30 mouse cellular contexts compared by ENCODE assay signal in genomic region chr11:114191661-114192060, GRCm38 (mm10).
DNase-seq lines count a peak whose midpoint lies in the region; ATAC-seq and TF ChIP-seq lines count a peak whose summit lies in the region.
"Had no signal": no experiment of that assay in that cellular context is flagged by ENCODE, and none has a peak within 500 bp of the region (broad histone marks: within the 10 kb centered on the region; RNA-seq: fewer than 3 reads in every experiment).

No protein-coding gene starts in this region.

- peak; percentile 43; the same call in 1 of the 2 replicates for ATAC-seq in hindbrain, postnatal 0 days
- ATAC-seq in hindbrain, embryonic 11.5 days (ENCODE audit: low FRiP score) = no peak
- no peak for ATAC-seq in kidney, embryonic 15.5 days (replicated peaks; ENCODE audit: low FRiP score)
- ATAC-seq: intestine, embryonic 16.5 days had no signal

- TF ChIP-seq POLR2A in bone marrow, adult 2 months (IDR thresholded peaks at IDR 0.05; ENCODE audit: borderline replicate concordance, control insufficient read depth, low read depth, low read length) = no peak
- TF ChIP-seq POLR2A in brain, embryonic 14.5 days (IDR thresholded peaks at IDR 0.05; ENCODE audit: borderline replicate concordance, extremely low read depth, insufficient read depth, insufficient read length, poor library complexity, severe bottlenecking) = no peak

- no peaks in the 10 kb centered on the region; the same call in 1 of the 2 replicates for H3K4me1 ChIP-seq in hindbrain, postnatal 0 days (ENCODE audit: insufficient read depth, low read length)
- H3K4me1 ChIP-seq in hindbrain, embryonic 11.5 days (replicated peaks; ENCODE audit: control insufficient read depth, insufficient read depth, low read length) = no peaks in the 10 kb centered on the region
- no peaks in the 10 kb centered on the region for H3K4me1 ChIP-seq in bone marrow, adult 2 months (ENCODE audit: control insufficient read depth, insufficient read depth, low read length)
- peaks cover 3% of the 10 kb centered on the region; the same call in 1 of the 2 replicates for H3K4me1 ChIP-seq in kidney, embryonic 15.5 days
- H3K4me1 ChIP-seq: lung, embryonic 15.5 days had no signal

- no peak for TF ChIP-seq CTCF in hindbrain, postnatal 0 days (IDR thresholded peaks at IDR 0.05; ENCODE audit: low read depth)
- no peak for TF ChIP-seq CTCF in bone marrow, adult 2 months (IDR thresholded peaks at IDR 0.05; ENCODE audit: control insufficient read depth, insufficient read depth, low read length)
- TF ChIP-seq CTCF in brain, embryonic 14.5 days (IDR thresholded peaks at IDR 0.05; ENCODE audit: borderline replicate concordance, extremely low read depth, insufficient read depth, insufficient read length) = no peak

- no peak overlapping the region for H3K4me2 ChIP-seq in hindbrain, postnatal 0 days (ENCODE audit: low read depth, low read length)
- no peak overlapping the region for H3K4me2 ChIP-seq in hindbrain, embryonic 11.5 days (replicated peaks; ENCODE audit: low read depth, low read length)
- H3K4me2 ChIP-seq in kidney, embryonic 15.5 days = no peak overlapping the region
- H3K4me2 ChIP-seq: embryonic facial prominence, embryonic 13.5 days; heart, embryonic 15.5 days; hindbrain, embryonic 13.5 days; limb, embryonic 12.5 days; liver, embryonic 11.5 days; lung, embryonic 15.5 days; neural tube, embryonic 12.5 days had no signal

- H3K4me3 ChIP-seq in hindbrain, postnatal 0 days (ENCODE audit: low read length) = no peak overlapping the region
- H3K4me3 ChIP-seq in hindbrain, embryonic 11.5 days (ENCODE audit: low read depth, low read length) = no peak overlapping the region
- H3K4me3 ChIP-seq in bone marrow, adult 2 months (replicated peaks; ENCODE audit: control insufficient read depth, low read depth, low read length) = no peak overlapping the region
- H3K4me3 ChIP-seq in kidney, embryonic 15.5 days (replicated peaks) = no peak overlapping the region
- H3K4me3 ChIP-seq: embryonic facial prominence, embryonic 13.5 days; erythroblast, embryonic 14.5 days; heart, embryonic 10.5 days; heart, embryonic 15.5 days; hindbrain, embryonic 13.5 days; limb, embryonic 12.5 days; lung, embryonic 15.5 days; midbrain, embryonic 10.5 days; myocyte; neural tube, embryonic 12.5 days had no signal

- no peaks in the 10 kb centered on the region for H3K27me3 ChIP-seq in hindbrain, postnatal 0 days (ENCODE audit: insufficient read depth, low read length)
- no peaks in the 10 kb centered on the region for H3K27me3 ChIP-seq in hindbrain, embryonic 11.5 days (ENCODE audit: control insufficient read depth, insufficient read depth, low read length)
- 0 out of 2 replicates have a peak, but pooled peaks cover 3% of the 10 kb centered on the region for H3K27me3 ChIP-seq in kidney, embryonic 15.5 days
- H3K27me3 ChIP-seq: embryonic facial prominence, embryonic 13.5 days; heart, embryonic 15.5 days; lung, embryonic 15.5 days; neural tube, embryonic 12.5 days had no signal

- H3K36me3 ChIP-seq in hindbrain, postnatal 0 days (ENCODE audit: insufficient read depth, low read length) = no peaks in the 10 kb centered on the region
- H3K36me3 ChIP-seq in hindbrain, embryonic 11.5 days (ENCODE audit: control insufficient read depth, insufficient read depth, low read length) = no peaks in the 10 kb centered on the region
- no peaks in the 10 kb centered on the region for H3K36me3 ChIP-seq in kidney, embryonic 15.5 days
- H3K36me3 ChIP-seq: embryonic facial prominence, embryonic 13.5 days; heart, embryonic 10.5 days; heart, embryonic 15.5 days; hindbrain, embryonic 13.5 days; limb, embryonic 12.5 days; lung, embryonic 15.5 days; midbrain, embryonic 10.5 days; neural tube, embryonic 12.5 days had no signal

- no peak overlapping the region for H3K27ac ChIP-seq in hindbrain, postnatal 0 days
- H3K27ac ChIP-seq in hindbrain, embryonic 11.5 days (ENCODE audit: low read depth, low read length) = no peak overlapping the region
- H3K27ac ChIP-seq in bone marrow, adult 2 months (ENCODE audit: control insufficient read depth, insufficient read depth, low read depth, low read length, poor library complexity) = peak overlapping the region; percentile 20; the same call in 1 of the 2 replicates
- no peak overlapping the region for H3K27ac ChIP-seq in kidney, embryonic 15.5 days
- H3K27ac ChIP-seq: embryonic facial prominence, embryonic 13.5 days; heart, embryonic 10.5 days; heart, embryonic 15.5 days; hindbrain, embryonic 13.5 days; limb, embryonic 12.5 days; lung, embryonic 15.5 days; midbrain, embryonic 10.5 days; neural tube, embryonic 12.5 days had no signal

- no peaks in the 10 kb centered on the region for H3K9me3 ChIP-seq in hindbrain, postnatal 0 days (ENCODE audit: low read length)
- no peaks in the 10 kb centered on the region for H3K9me3 ChIP-seq in hindbrain, embryonic 11.5 days (ENCODE audit: control insufficient read depth, low read length)
- peaks cover 9% of the 10 kb centered on the region; the same call in 1 of the 2 replicates for H3K9me3 ChIP-seq in kidney, embryonic 15.5 days (replicated peaks)
- H3K9me3 ChIP-seq: heart, embryonic 15.5 days had no signal

- DNase-seq in cerebellum, postnatal 10 days = peak; percentile 60 to 69
- no peak for DNase-seq in cerebellum, adult 8-10 months
- peak; percentile 34 for DNase-seq in hindbrain, postnatal 0 days (ENCODE audit: low spot score)
- no peak for DNase-seq in hindbrain, embryonic 11.5 days (ENCODE audit: low spot score)
- DNase-seq in brain, embryonic 14.5 days (ENCODE audit: low read depth) = peak; percentile 69
- DNase-seq: adrenal gland, postnatal 25 days; B cell, adult 2 months; embryo, embryonic 11 days; gastrocnemius, postnatal 10 days; kidney, adult 8-10 months; kidney, postnatal 10 days; layer of hippocampus, postnatal 36 days; right cerebral cortex, adult 18-20 months; spleen, adult 18-20 months; thymus, adult 2 months; thymus, postnatal 36 days had no signal

- no peak overlapping the region for H3K9ac ChIP-seq in hindbrain, postnatal 0 days (replicated peaks; ENCODE audit: low read length)
- H3K9ac ChIP-seq in hindbrain, embryonic 11.5 days (ENCODE audit: low read depth, low read length) = no peak overlapping the region
- no peak overlapping the region for H3K9ac ChIP-seq in kidney, embryonic 15.5 days
- H3K9ac ChIP-seq: embryonic facial prominence, embryonic 13.5 days; heart, embryonic 15.5 days; hindbrain, embryonic 13.5 days; limb, embryonic 12.5 days; lung, embryonic 15.5 days; neural tube, embryonic 12.5 days had no signal

- 30% methylated on average over 5 of the region's 5 CpGs for WGBS in hindbrain, postnatal 0 days
- 67% methylated on average over 5 of the region's 5 CpGs for WGBS in hindbrain, embryonic 11.5 days
- 64% methylated on average over 5 of the region's 5 CpGs for WGBS in bone marrow, adult 2 months
- WGBS in kidney, embryonic 15.5 days = 69% methylated on average over 5 of the region's 5 CpGs

Comparison
In these comparisons a context has a peak if more than half of its experiments do, and no peak if none do; other contexts are left out.
1. DNase-seq: peak in cerebellum, postnatal 10 days (2 of 2), hindbrain, postnatal 0 days (single experiment) and brain, embryonic 14.5 days (single experiment); none in cerebellum, adult 8-10 months (single experiment) and hindbrain, embryonic 11.5 days (single experiment).